Mouse (Mus musculus) liver, postnatal 0 days (tissue): Measurements from ENCODE around the gene Aqp1. TPM values are rescaled to one million over a fixed set of nuclear protein-coding genes. Genes with fewer than 3 reads are reported as not detected.

Source experiments
- ATAC-seq: fragments of 200-750 bp; cut with Nextera tagmentation; 2 replicates; pipeline ENCODE4 v1.8.0; 2017; ENCODE audit warnings: mild to moderate bottlenecking, moderate library complexity
- DNase-seq: peaks from one replicate; pipeline ENCODE4 v3.0.0-alpha.2; 2016
- H3K27ac ChIP-seq: fragments of 300-500 bp; sonication (generic); 2 replicates; pipeline ENCODE4 v1.5.1; 2014; ENCODE audit warnings: antibody characterized with exemption, moderate library complexity, mild to moderate bottlenecking, low read depth
- H3K27me3 ChIP-seq: fragments of 300-500 bp; sonication (generic); 2 replicates; pipeline ENCODE4 v1.6.1; 2014; ENCODE audit warnings: low read length, control low read depth, mixed read lengths; ENCODE audit not compliant: insufficient read depth
- H3K36me3 ChIP-seq: fragments of 300-500 bp; sonication (generic); replicated peaks from 2 replicates; pipeline ENCODE4 v1.6.1; 2014; ENCODE audit warnings: mild to moderate bottlenecking, control low read depth, low read length, moderate library complexity, mixed read lengths; ENCODE audit not compliant: insufficient read depth
- H3K4me1 ChIP-seq: fragments of 300-500 bp; sonication (generic); 2 replicates; pipeline ENCODE4 v1.6.1; 2014; ENCODE audit warnings: antibody characterized with exemption, mild to moderate bottlenecking, control low read depth; ENCODE audit not compliant: insufficient read depth
- H3K4me2 ChIP-seq: fragments of 300-500 bp; sonication (generic); 2 replicates; pipeline ENCODE4 v1.6.1; 2014; ENCODE audit warnings: low read depth, mild to moderate bottlenecking, low read length, moderate library complexity, mixed read lengths
- H3K4me3 ChIP-seq: fragments of 300-500 bp; sonication (generic); 2 replicates; pipeline ENCODE4 v1.5.1; 2014; ENCODE audit warnings: low read depth, low read length
- H3K9ac ChIP-seq: fragments of 300-500 bp; sonication (generic); replicated peaks from 2 replicates; pipeline ENCODE4 v1.6.1; 2014; ENCODE audit warnings: mild to moderate bottlenecking, moderate library complexity
- H3K9me3 ChIP-seq: fragments of 300-500 bp; sonication (generic); 2 replicates; pipeline ENCODE4 v1.6.1; 2016; ENCODE audit warnings: mild to moderate bottlenecking, control low read depth, low read length, mixed read lengths
- CTCF ChIP-seq: sonication (generic); IDR thresholded peaks from 2 replicates; pipeline ENCODE4 v1.5.1; 2016; ENCODE audit warnings: antibody characterized with exemption, low read depth
- EP300 ChIP-seq: IDR thresholded peaks from 2 replicates; pipeline ENCODE4 v1.6.1; 2016; ENCODE audit warnings: antibody characterized with exemption, low read depth, mild to moderate bottlenecking
- WGBS: fragments of 180-500 bp; shearing (Covaris S2); extraction: QIAGEN DNeasy Blood & Tissue Kit; methylation state at CpG from one replicate; pipeline ENCODE4 v1.1.7; 2014; ENCODE audit not compliant: insufficient replicate concordance; 5-methylcytosine and 5-hydroxymethylcytosine counted together
- polyA plus RNA-seq: library from polyadenylated mRNA; unstranded; fragments of >200 nt; fragmentation: Nextera tagmentation; extraction: Ambion mirVana; gene quantifications from 2 replicates; pipeline ENCODE4 v1.2.1, GENCODE M21; 2015

The Aqp1 gene
- polyA plus RNA-seq, 1 experiment from 2014 or later, result 134 TPM

GRCm38 (mm10) chr6:55383897-55384296 is 47.7 kb downstream of the Aqp1 start:
- H3K4me2 ChIP-seq, result no peak overlapping the region
- H3K27ac ChIP-seq, result no peak overlapping the region
- 0% methylated on average over 1 of the region's 1 CpGs for WGBS
- no peaks in the 10 kb centered on the region for H3K27me3 ChIP-seq
- TF ChIP-seq EP300, result no peak
- peak; percentile 94 for TF ChIP-seq CTCF
- no peaks in the 10 kb centered on the region for H3K36me3 ChIP-seq
- no peak overlapping the region for H3K4me3 ChIP-seq
- no peak overlapping the region for H3K9ac ChIP-seq
- no peaks in the 10 kb centered on the region for H3K9me3 ChIP-seq
- peak; percentile 65 for ATAC-seq
- H3K4me1 ChIP-seq, result 0 out of 2 replicates have a peak, but pooled peaks cover 3% of the 10 kb centered on the region
- peak; percentile 79 for DNase-seq

GRCm38 (mm10) chr6:55384356-55384951 is 48.2 kb downstream of the Aqp1 start:
- Histone ChIP-seq H3K27ac (no peak overlapping the region), H3K4me2 (no peak overlapping the region), H3K36me3 (no peaks in the 10 kb centered on the region), H3K4me3 (no peak overlapping the region), H3K9me3 (no peaks in the 10 kb centered on the region), H3K27me3 (peaks cover 2% of the 10 kb centered on the region; the same call in 1 of the 2 replicates), H3K4me1 (0 out of 2 replicates have a peak, but pooled peaks cover 3% of the 10 kb centered on the region), H3K9ac (no peak overlapping the region)
- DNase-seq, result no peak
- WGBS, result 65% methylated on average over 5 of the region's 5 CpGs
- peak; percentile 50; the same call in 1 of the 2 replicates for ATAC-seq
- TF ChIP-seq EP300 (no peak), CTCF (no peak)

- Histone ChIP-seq H3K27me3 (peaks cover 6% of the 10 kb centered on the region; the same call in 1 of the 2 replicates), H3K9me3 (no peaks in the 10 kb centered on the region), H3K9ac (no peak overlapping the region), H3K27ac (no peak overlapping the region), H3K4me2 (no peak overlapping the region), H3K4me3 (no peak overlapping the region), H3K36me3 (no peaks in the 10 kb centered on the region), H3K4me1 (0 out of 2 replicates have a peak, but pooled peaks cover 3% of the 10 kb centered on the region)
- DNase-seq (no peak), ATAC-seq (no peak)
- 51% methylated on average over 12 of the region's 12 CpGs for WGBS
- TF ChIP-seq CTCF, result no peak
- no peak for TF ChIP-seq EP300
Measured at GRCm38 (mm10) chr6:55388546-55389169, 52.4 kb downstream of the Aqp1 start.

- peaks cover 6% of the 10 kb centered on the region; the same call in 1 of the 2 replicates for H3K27me3 ChIP-seq
- 45% methylated on average over 5 of the region's 5 CpGs for WGBS
Measured at GRCm38 (mm10) chr6:55389321-55389720, 53.1 kb downstream of the Aqp1 start.

GRCm38 (mm10) chr6:55391814-55392213 is 55.6 kb downstream of the Aqp1 start:
- Histone ChIP-seq H3K4me3 (no peak overlapping the region), H3K27ac (no peak overlapping the region), H3K4me2 (no peak overlapping the region), H3K9me3 (no peaks in the 10 kb centered on the region), H3K9ac (no peak overlapping the region), H3K27me3 (peaks cover 6% of the 10 kb centered on the region; the same call in 1 of the 2 replicates), H3K4me1 (no peaks in the 10 kb centered on the region), H3K36me3 (no peaks in the 10 kb centered on the region)
- WGBS, result 44% methylated on average over 4 of the region's 4 CpGs
- ATAC-seq (no peak), DNase-seq (no peak)
- no peak for TF ChIP-seq CTCF
- no peak for TF ChIP-seq EP300

More at GRCm38 (mm10) chr6:55389321-55389720, 53.1 kb downstream of the Aqp1 start:
- H3K4me1 ChIP-seq, result 0 out of 2 replicates have a peak, but pooled peaks cover under 1% of the 10 kb centered on the region
- no peaks in the 10 kb centered on the region for H3K9me3 ChIP-seq
- DNase-seq (no peak), ATAC-seq (no peak)
- H3K4me2 ChIP-seq, result no peak overlapping the region
- H3K36me3 ChIP-seq, result no peaks in the 10 kb centered on the region
- H3K27ac ChIP-seq, result no peak overlapping the region
- no peak overlapping the region for H3K9ac ChIP-seq
- no peak overlapping the region for H3K4me3 ChIP-seq
- TF ChIP-seq EP300, result no peak
- no peak for TF ChIP-seq CTCF

GRCm38 (mm10) chr6:55392453-55392852 is 56.2 kb downstream of the Aqp1 start:
- Histone ChIP-seq H3K4me3 (no peak overlapping the region), H3K9ac (no peak overlapping the region), H3K9me3 (no peaks in the 10 kb centered on the region), H3K4me2 (no peak overlapping the region), H3K4me1 (no peaks in the 10 kb centered on the region), H3K27ac (no peak overlapping the region), H3K27me3 (peaks cover 6% of the 10 kb centered on the region; the same call in 1 of the 2 replicates), H3K36me3 (no peaks in the 10 kb centered on the region)
- 11% methylated on average over 4 of the region's 4 CpGs for WGBS
- ATAC-seq (no peak), DNase-seq (peak; percentile 77)
- TF ChIP-seq CTCF (peak; percentile 86), EP300 (no peak)
